ENCODE assay signal across 8 mouse cellular contexts in genomic region chr9:61645661-61646425, GRCm38 (mm10).
DNase-seq lines count a peak whose midpoint lies in the region; ATAC-seq and TF ChIP-seq lines count a peak whose summit lies in the region.

No protein-coding gene starts in this region.

- no peak for DNase-seq in forebrain, embryonic 10.5 days (ENCODE audit: extremely low spot score, low spot score)
- DNase-seq in forebrain, postnatal 0 days, result no peak
- DNase-seq in hindbrain, postnatal 0 days (ENCODE audit: low spot score), result peak; percentile 49
- DNase-seq in midbrain, embryonic 14.5 days, result peak; percentile 71
- DNase-seq in ovary, postnatal 36 days (ENCODE audit: low spot score), result no peak
- DNase-seq in urinary bladder, postnatal 25 days (ENCODE audit: low spot score), result no peak
- no peak for DNase-seq in B cell, adult 2 months

- no peaks in the 10 kb centered on the region for H3K9me3 ChIP-seq in forebrain, embryonic 10.5 days
- H3K9me3 ChIP-seq in forebrain, postnatal 0 days (ENCODE audit: low read length), result no peaks in the 10 kb centered on the region
- H3K9me3 ChIP-seq in embryonic facial prominence, embryonic 15.5 days (replicated peaks), result no peaks in the 10 kb centered on the region
- H3K9me3 ChIP-seq in hindbrain, postnatal 0 days (ENCODE audit: low read length), result no peaks in the 10 kb centered on the region
- no peaks in the 10 kb centered on the region for H3K9me3 ChIP-seq in midbrain, embryonic 14.5 days (ENCODE audit: control insufficient read depth, low read length)

- ATAC-seq in forebrain, postnatal 0 days, result no peak
- ATAC-seq in embryonic facial prominence, embryonic 15.5 days (ENCODE audit: insufficient number of reproducible peaks, low FRiP score, low TSS enrichment, low read depth), result peak; percentile 66; the same call in 1 of the 2 replicates
- ATAC-seq in hindbrain, postnatal 0 days, result no peak; the same call in 1 of the 2 replicates
- ATAC-seq in midbrain, embryonic 14.5 days (ENCODE audit: low FRiP score, low TSS enrichment), result peak; percentile 48; the same call in 1 of the 2 replicates

- no peak for TF ChIP-seq CTCF in forebrain, postnatal 0 days (IDR thresholded peaks at IDR 0.05; ENCODE audit: low read depth)
- TF ChIP-seq CTCF in hindbrain, postnatal 0 days (IDR thresholded peaks at IDR 0.05; ENCODE audit: low read depth), result no peak

- no peaks in the 10 kb centered on the region for H3K27me3 ChIP-seq in forebrain, embryonic 10.5 days (ENCODE audit: poor library complexity, severe bottlenecking)
- no peaks in the 10 kb centered on the region for H3K27me3 ChIP-seq in forebrain, postnatal 0 days (ENCODE audit: insufficient read depth, low read length)
- no peaks in the 10 kb centered on the region; the same call in 1 of the 2 replicates for H3K27me3 ChIP-seq in embryonic facial prominence, embryonic 15.5 days
- no peaks in the 10 kb centered on the region for H3K27me3 ChIP-seq in hindbrain, postnatal 0 days (ENCODE audit: insufficient read depth, low read length)
- no peaks in the 10 kb centered on the region for H3K27me3 ChIP-seq in midbrain, embryonic 14.5 days (ENCODE audit: control insufficient read depth, insufficient read depth, low read length)

- no peak overlapping the region for H3K4me3 ChIP-seq in forebrain, embryonic 10.5 days
- H3K4me3 ChIP-seq in forebrain, postnatal 0 days (ENCODE audit: low read depth, low read length), result no peak overlapping the region
- H3K4me3 ChIP-seq in embryonic facial prominence, embryonic 15.5 days (replicated peaks), result no peak overlapping the region
- H3K4me3 ChIP-seq in hindbrain, postnatal 0 days (ENCODE audit: low read length), result no peak overlapping the region
- H3K4me3 ChIP-seq in midbrain, embryonic 14.5 days (replicated peaks; ENCODE audit: low read depth, low read length), result no peak overlapping the region

- WGBS in forebrain, embryonic 10.5 days, result 79% methylated on average over 20 of the region's 20 CpGs
- 52% methylated on average over 20 of the region's 20 CpGs for WGBS in forebrain, postnatal 0 days
- 39% methylated on average over 20 of the region's 20 CpGs for WGBS in embryonic facial prominence, embryonic 15.5 days
- WGBS in hindbrain, postnatal 0 days, result 52% methylated on average over 20 of the region's 20 CpGs
- 36% methylated on average over 20 of the region's 20 CpGs for WGBS in midbrain, embryonic 14.5 days

- H3K36me3 ChIP-seq in forebrain, embryonic 10.5 days (replicated peaks), result no peaks in the 10 kb centered on the region
- H3K36me3 ChIP-seq in forebrain, postnatal 0 days (ENCODE audit: insufficient read depth), result no peaks in the 10 kb centered on the region
- no peaks in the 10 kb centered on the region for H3K36me3 ChIP-seq in embryonic facial prominence, embryonic 15.5 days
- H3K36me3 ChIP-seq in hindbrain, postnatal 0 days (ENCODE audit: insufficient read depth, low read length), result no peaks in the 10 kb centered on the region
- no peaks in the 10 kb centered on the region for H3K36me3 ChIP-seq in midbrain, embryonic 14.5 days (ENCODE audit: control insufficient read depth, insufficient read depth, low read length)

- peak overlapping the region; percentile 35 for H3K27ac ChIP-seq in forebrain, embryonic 10.5 days
- H3K27ac ChIP-seq in forebrain, postnatal 0 days (ENCODE audit: low read depth, low read length), result no peak overlapping the region
- peak overlapping the region; percentile 48; the same call in 1 of the 2 replicates for H3K27ac ChIP-seq in embryonic facial prominence, embryonic 15.5 days (replicated peaks)
- no peak overlapping the region for H3K27ac ChIP-seq in hindbrain, postnatal 0 days
- H3K27ac ChIP-seq in midbrain, embryonic 14.5 days (replicated peaks; ENCODE audit: low read depth, low read length), result peak overlapping the region; percentile 43

- peaks cover 17% of the 10 kb centered on the region for H3K4me1 ChIP-seq in forebrain, embryonic 10.5 days
- H3K4me1 ChIP-seq in forebrain, postnatal 0 days (ENCODE audit: insufficient read depth), result no peaks in the 10 kb centered on the region
- H3K4me1 ChIP-seq in embryonic facial prominence, embryonic 15.5 days, result peaks cover 11% of the 10 kb centered on the region; the same call in 1 of the 2 replicates
- H3K4me1 ChIP-seq in hindbrain, postnatal 0 days (ENCODE audit: insufficient read depth, low read length), result no peaks in the 10 kb centered on the region
- peaks cover 8% of the 10 kb centered on the region; the same call in 1 of the 2 replicates for H3K4me1 ChIP-seq in midbrain, embryonic 14.5 days (ENCODE audit: control insufficient read depth, insufficient read depth, low read length)

- H3K9ac ChIP-seq in forebrain, postnatal 0 days, result no peak overlapping the region
- H3K9ac ChIP-seq in embryonic facial prominence, embryonic 15.5 days, result no peak overlapping the region
- H3K9ac ChIP-seq in hindbrain, postnatal 0 days (replicated peaks; ENCODE audit: low read length), result no peak overlapping the region
- H3K9ac ChIP-seq in midbrain, embryonic 14.5 days (replicated peaks; ENCODE audit: low read length), result no peak overlapping the region

- no peak overlapping the region for H3K4me2 ChIP-seq in forebrain, postnatal 0 days (ENCODE audit: low read depth)
- no peak overlapping the region for H3K4me2 ChIP-seq in embryonic facial prominence, embryonic 15.5 days (replicated peaks)
- no peak overlapping the region for H3K4me2 ChIP-seq in hindbrain, postnatal 0 days (ENCODE audit: low read depth, low read length)
- H3K4me2 ChIP-seq in midbrain, embryonic 14.5 days (ENCODE audit: low read length), result no peak overlapping the region

Comparison
In these comparisons a context has a peak if more than half of its experiments do, and no peak if none do; other contexts are left out.
1. H3K27ac ChIP-seq: peak in forebrain, embryonic 10.5 days (single experiment), embryonic facial prominence, embryonic 15.5 days (single experiment) and midbrain, embryonic 14.5 days (single experiment); none in forebrain, postnatal 0 days (single experiment) and hindbrain, postnatal 0 days (single experiment).
2. DNase-seq: peak in hindbrain, postnatal 0 days (single experiment) and midbrain, embryonic 14.5 days (single experiment); none in forebrain, embryonic 10.5 days (single experiment), forebrain, postnatal 0 days (single experiment), ovary, postnatal 36 days (single experiment), urinary bladder, postnatal 25 days (single experiment) and B cell, adult 2 months (0 of 2).
3. ATAC-seq: peak in embryonic facial prominence, embryonic 15.5 days (single experiment) and midbrain, embryonic 14.5 days (single experiment); none in forebrain, postnatal 0 days (single experiment) and hindbrain, postnatal 0 days (single experiment).